Mouse (Mus musculus) forebrain, embryonic 13.5 days (tissue): Measurements from ENCODE around the gene Cyp2d34. TPM values are rescaled to one million over a fixed set of nuclear protein-coding genes. Genes with fewer than 3 reads are reported as not detected.

ENCODE experiments used
- ATAC-seq: fragments of 200-750 bp; cut with Nextera tagmentation; 2 replicates; pipeline ENCODE4 v1.8.0; 2017
- H3K27ac ChIP-seq: fragments of 300-500 bp; sonication (generic); 2 replicates; pipeline ENCODE4 v1.5.1; 2015; ENCODE audit warnings: inconsistent platforms, mild to moderate bottlenecking, moderate library complexity
- H3K27me3 ChIP-seq: fragments of 300-500 bp; sonication (generic); 2 replicates; pipeline ENCODE4 v1.6.1; 2015; ENCODE audit warnings: mild to moderate bottlenecking, inconsistent platforms
- H3K36me3 ChIP-seq: fragments of 300-500 bp; sonication (generic); 2 replicates; pipeline ENCODE4 v1.6.1; 2015; ENCODE audit warnings: mild to moderate bottlenecking, inconsistent platforms; ENCODE audit not compliant: poor library complexity, severe bottlenecking
- H3K4me1 ChIP-seq: fragments of 300-500 bp; sonication (generic); 2 replicates; pipeline ENCODE4 v1.6.1; 2015; ENCODE audit warnings: inconsistent platforms
- H3K4me2 ChIP-seq: fragments of 300-500 bp; sonication (generic); 2 replicates; pipeline ENCODE4 v1.6.1; 2015; ENCODE audit warnings: inconsistent platforms, mild to moderate bottlenecking, moderate library complexity
- H3K4me3 ChIP-seq: fragments of 300-500 bp; sonication (generic); 2 replicates; pipeline ENCODE4 v1.5.1; 2015; ENCODE audit warnings: mild to moderate bottlenecking, inconsistent platforms
- H3K9ac ChIP-seq: fragments of 300-500 bp; sonication (generic); 2 replicates; pipeline ENCODE4 v1.6.1; 2015; ENCODE audit warnings: mild to moderate bottlenecking, inconsistent platforms
- H3K9me3 ChIP-seq: fragments of 300-500 bp; sonication (generic); replicated peaks from 2 replicates; pipeline ENCODE4 v1.6.1; 2016; ENCODE audit warnings: inconsistent platforms
- WGBS: fragments of 180-500 bp; shearing (Covaris S2); methylation state at CpG from one replicate; pipeline ENCODE4 v1.1.7; 2015; 5-methylcytosine and 5-hydroxymethylcytosine counted together
- microRNA-seq: library from miRNA; unstranded; fragments of <30 nt; microRNA quantifications from one replicate; pipeline ENCODE4, GENCODE M21; 2016
- polyA plus RNA-seq: library from polyadenylated mRNA; unstranded; fragments of >200 nt; fragmentation: Nextera tagmentation; extraction: Ambion mirVana; gene quantifications from 2 replicates; pipeline ENCODE4 v1.2.1, GENCODE M21; 2015

Gene Cyp2d34
- polyA plus RNA-seq, 1 experiment from 2014 or later, result not detected

- no peak for ATAC-seq
- H3K4me1 ChIP-seq, result no peaks in the 10 kb centered on the region
- H3K4me2 ChIP-seq, result no peak overlapping the region
- H3K4me3 ChIP-seq, result no peak overlapping the region
- WGBS, result 86% methylated on average over 9 of the region's 9 CpGs
- no peaks in the 10 kb centered on the region for H3K36me3 ChIP-seq
- H3K27ac ChIP-seq, result no peak overlapping the region
- 0 out of 2 replicates have a peak, but pooled peaks cover 3% of the 10 kb centered on the region for H3K9me3 ChIP-seq
- H3K27me3 ChIP-seq, result no peaks in the 10 kb centered on the region
- H3K9ac ChIP-seq, result no peak overlapping the region
These were observed 38.1 kb downstream of the Cyp2d34 start for GRCm38 (mm10) chr15:82582621-82583020.

GRCm38 (mm10) chr15:82579071-82579470, 41.7 kb downstream of the Cyp2d34 start:
- no peak overlapping the region for H3K4me2 ChIP-seq
- H3K9ac ChIP-seq, result no peak overlapping the region
- H3K4me3 ChIP-seq, result no peak overlapping the region
- ATAC-seq, result no peak
- H3K27ac ChIP-seq, result no peak overlapping the region
- no peaks in the 10 kb centered on the region for H3K36me3 ChIP-seq
- WGBS, result 92% methylated on average over 2 of the region's 2 CpGs
- no peaks in the 10 kb centered on the region for H3K9me3 ChIP-seq
- no peaks in the 10 kb centered on the region for H3K4me1 ChIP-seq
- no peaks in the 10 kb centered on the region for H3K27me3 ChIP-seq

- H3K4me3 ChIP-seq, result no peak overlapping the region
- no peaks in the 10 kb centered on the region for H3K36me3 ChIP-seq
- H3K27me3 ChIP-seq, result no peaks in the 10 kb centered on the region
- no peaks in the 10 kb centered on the region for H3K4me1 ChIP-seq
- no peak for ATAC-seq
- no peak overlapping the region for H3K4me2 ChIP-seq
- H3K9ac ChIP-seq, result no peak overlapping the region
- no peak overlapping the region for H3K27ac ChIP-seq
- WGBS, result 85% methylated on average over 1 of the region's 1 CpGs
- H3K9me3 ChIP-seq, result no peaks in the 10 kb centered on the region
These were observed 47.9 kb downstream of the Cyp2d34 start for GRCm38 (mm10) chr15:82572856-82573255.

Small RNA genes within 50 kb of the gene (microRNA-seq; reads per million reads assigned to microRNA genes)
- gene Gm27463 (not detected), gene Gm27742 (not detected)

Other genes with a start within 250 kb of the Cyp2d34 start
- 1.6 and 1.7 TPM in 2 replicates for gene Cyp2d22, start 240.7 kb downstream of the Cyp2d34 start, polyA plus RNA-seq
- gene Cyp2d11, start 226.9 kb downstream of the Cyp2d34 start, polyA plus RNA-seq, result not detected in 2 replicates
- gene Cyp2d10, start 213.8 kb downstream of the Cyp2d34 start, polyA plus RNA-seq, result 0.57 TPM in 1 of 2 replicates, not detected in the other
- gene Cyp2d9, start 187.5 kb downstream of the Cyp2d34 start, polyA plus RNA-seq, result not detected in 2 replicates
- not detected in 2 replicates for gene Cyp2d12, start 65.9 kb downstream of the Cyp2d34 start, polyA plus RNA-seq
- gene Cyp2d40, start 143.2 kb upstream of the Cyp2d34 start, polyA plus RNA-seq, result not detected in 2 replicates
- 0.09 TPM in 1 of 2 replicates, not detected in the other for gene Cyp2d26, start 173.3 kb upstream of the Cyp2d34 start, polyA plus RNA-seq